Mouse (Mus musculus): ENCODE data around the gene 2210016F16Rik. TPM values are rescaled to one million over a fixed set of nuclear protein-coding genes. Genes with fewer than 3 reads are reported as not detected.

2210016F16Rik gene
- polyA plus RNA-seq (2015; fragmentation: Nextera tagmentation; extraction: Ambion mirVana): 30.6 and 33.3 TPM in 2 replicates

DNA sequence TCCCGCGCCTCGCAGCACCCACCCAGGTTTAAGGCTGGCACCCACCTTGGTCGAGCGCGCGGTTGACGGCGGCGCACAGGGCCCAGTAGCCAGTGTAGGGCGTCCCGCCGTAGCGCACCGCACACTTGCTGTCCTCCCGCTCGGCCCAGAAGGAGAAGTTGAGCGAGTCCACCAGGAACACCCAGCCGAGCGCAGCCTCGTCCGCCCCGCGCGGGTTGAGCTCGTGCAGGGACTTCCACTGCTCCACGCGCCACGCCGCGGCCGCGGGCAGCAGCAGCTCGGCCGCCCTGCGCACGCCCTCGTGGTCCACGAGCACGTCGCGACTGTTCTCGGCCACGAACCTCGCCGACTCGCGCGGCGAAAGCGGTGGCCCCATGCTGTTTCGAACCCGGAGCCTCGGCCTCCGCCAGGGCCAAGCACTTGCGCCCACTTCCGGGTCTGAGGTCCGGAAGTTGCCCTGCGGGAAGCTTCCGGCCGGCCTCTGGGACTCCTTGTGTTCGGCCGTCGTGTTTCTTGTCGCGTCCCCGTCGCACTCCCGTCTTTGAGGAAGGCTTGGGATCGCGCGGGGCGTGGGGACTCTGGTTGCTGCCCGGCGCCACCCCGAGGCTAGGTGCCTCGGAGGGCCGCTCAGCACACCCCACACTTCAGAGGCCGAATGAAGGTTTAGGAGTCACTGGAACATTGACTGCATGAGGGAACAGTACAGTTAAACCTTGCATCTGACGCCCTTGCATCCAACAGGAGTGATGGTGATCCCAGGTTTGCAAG is at the start of gene 2210016F16Rik:
Gene 2210016F16Rik, minus strand, starts transcription at position 447 of the 768 bp plus-strand sequence.
- H3K4me1 ChIP-seq (ENCODE audit: insufficient read depth, low read depth, low read length): 0 out of 2 replicates have a peak, but pooled peaks cover 4% of the 10 kb centered on the region
- peak within 1 kb of the TSS; percentile 93 for H3K4me2 ChIP-seq (replicated peaks; ENCODE audit: low read depth, low read length)
- peak within 1 kb of the TSS; percentile 43 for H3K27ac ChIP-seq (ENCODE audit: low read length)
- WGBS: 1% methylated on average over 79 of the region's 80 CpGs
- no peaks in the 10 kb centered on the region for H3K9me3 ChIP-seq (ENCODE audit: low read length)
- H3K9ac ChIP-seq (replicated peaks; ENCODE audit: low read depth): peak within 1 kb of the TSS; percentile 67
- no peak; the same call in none of the 2 replicates for TF ChIP-seq CTCF (IDR thresholded peaks at IDR 0.05)
- no peak for TF ChIP-seq EP300 (IDR thresholded peaks at IDR 0.05)
- ATAC-seq (peak; percentile 76), DNase-seq (ENCODE audit: low spot score) (peak; percentile 75)
- H3K36me3 ChIP-seq (ENCODE audit: insufficient read depth, low read length): peaks cover 20% of the 10 kb centered on the region
- H3K27me3 ChIP-seq (replicated peaks; ENCODE audit: insufficient read depth, low read length): no peaks in the 10 kb centered on the region
- peak within 1 kb of the TSS; percentile 69 for H3K4me3 ChIP-seq (ENCODE audit: low read depth, low read length)

DNA sequence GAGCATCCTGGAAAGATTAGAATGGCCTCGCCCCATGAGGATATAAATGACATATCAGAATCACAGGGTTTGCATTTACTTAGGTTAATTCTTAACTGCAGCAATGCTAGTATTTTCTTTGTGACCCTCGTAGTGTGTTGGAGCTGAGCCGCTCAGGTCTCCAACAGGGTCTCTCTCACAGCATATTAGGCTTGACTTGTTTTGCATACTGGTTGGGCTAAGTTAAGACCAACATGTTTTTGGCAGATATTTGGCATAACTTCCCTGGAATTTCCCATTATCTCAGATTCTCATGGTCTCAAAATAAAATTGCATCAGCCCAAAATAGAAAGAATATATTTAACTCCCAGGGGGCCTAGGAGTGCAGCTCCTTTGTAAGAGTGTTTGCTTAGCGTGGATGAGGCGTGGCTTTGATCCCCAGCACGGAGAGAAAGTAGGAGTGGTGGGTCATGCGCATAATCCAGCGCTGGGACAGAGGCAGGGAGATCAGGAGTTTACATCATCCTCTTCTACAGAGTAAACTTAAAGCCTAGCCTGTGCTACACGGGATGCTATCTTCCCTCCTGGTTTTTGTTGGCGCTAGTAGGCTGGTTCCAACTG is 38.1 kb upstream of the 2210016F16Rik start:
- DNase-seq (ENCODE audit: low spot score): peak; percentile 64
- H3K4me1 ChIP-seq (ENCODE audit: insufficient read depth, low read depth, low read length): no peaks in the 10 kb centered on the region
- H3K27me3 ChIP-seq (replicated peaks; ENCODE audit: insufficient read depth, low read length): no peaks in the 10 kb centered on the region
- no peak overlapping the region for H3K4me3 ChIP-seq (ENCODE audit: low read depth, low read length)
- peak; percentile 69 for ATAC-seq
- H3K9ac ChIP-seq (replicated peaks; ENCODE audit: low read depth): no peak overlapping the region
- WGBS: 28% methylated on average over 10 of the region's 10 CpGs
- H3K9me3 ChIP-seq (ENCODE audit: low read length): no peaks in the 10 kb centered on the region
- no peaks in the 10 kb centered on the region for H3K36me3 ChIP-seq (ENCODE audit: insufficient read depth, low read length)
- no peak overlapping the region for H3K4me2 ChIP-seq (replicated peaks; ENCODE audit: low read depth, low read length)
- no peak overlapping the region for H3K27ac ChIP-seq (ENCODE audit: low read length)
- no peak for TF ChIP-seq EP300 (IDR thresholded peaks at IDR 0.05)
- no peak for TF ChIP-seq CTCF (IDR thresholded peaks at IDR 0.05)

DNA sequence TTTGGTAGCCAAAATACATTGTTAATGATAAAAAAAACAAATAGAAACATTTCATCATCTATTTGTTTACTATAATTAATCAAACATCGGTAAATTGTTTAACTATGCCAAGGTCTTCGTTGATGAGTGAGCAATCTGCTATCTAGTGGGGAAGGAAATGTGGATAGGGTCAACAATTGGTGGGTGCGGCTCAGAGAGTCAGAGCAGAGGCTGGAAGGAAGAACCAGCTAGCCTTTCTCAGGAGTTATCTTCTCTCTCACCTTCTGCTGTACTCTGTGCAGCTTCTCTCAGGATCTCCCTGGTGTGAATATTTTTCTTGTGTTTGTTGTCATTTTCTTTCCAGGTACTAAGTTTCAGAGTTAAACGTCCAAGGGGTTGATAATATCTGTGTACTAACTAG is 37.2 kb upstream of the 2210016F16Rik start:
- Histone ChIP-seq H3K36me3 (ENCODE audit: insufficient read depth, low read length) (no peaks in the 10 kb centered on the region), H3K4me3 (ENCODE audit: low read depth, low read length) (no peak overlapping the region), H3K9ac (replicated peaks; ENCODE audit: low read depth) (no peak overlapping the region), H3K27ac (ENCODE audit: low read length) (no peak overlapping the region), H3K4me1 (ENCODE audit: insufficient read depth, low read depth, low read length) (no peaks in the 10 kb centered on the region), H3K27me3 (replicated peaks; ENCODE audit: insufficient read depth, low read length) (no peaks in the 10 kb centered on the region), H3K9me3 (ENCODE audit: low read length) (no peaks in the 10 kb centered on the region), H3K4me2 (replicated peaks; ENCODE audit: low read depth, low read length) (no peak overlapping the region)
- ATAC-seq (no peak), DNase-seq (ENCODE audit: low spot score) (no peak)
- TF ChIP-seq CTCF (IDR thresholded peaks at IDR 0.05) (no peak), EP300 (IDR thresholded peaks at IDR 0.05) (no peak)
- 45% methylated on average over 4 of the region's 4 CpGs for WGBS

DNA sequence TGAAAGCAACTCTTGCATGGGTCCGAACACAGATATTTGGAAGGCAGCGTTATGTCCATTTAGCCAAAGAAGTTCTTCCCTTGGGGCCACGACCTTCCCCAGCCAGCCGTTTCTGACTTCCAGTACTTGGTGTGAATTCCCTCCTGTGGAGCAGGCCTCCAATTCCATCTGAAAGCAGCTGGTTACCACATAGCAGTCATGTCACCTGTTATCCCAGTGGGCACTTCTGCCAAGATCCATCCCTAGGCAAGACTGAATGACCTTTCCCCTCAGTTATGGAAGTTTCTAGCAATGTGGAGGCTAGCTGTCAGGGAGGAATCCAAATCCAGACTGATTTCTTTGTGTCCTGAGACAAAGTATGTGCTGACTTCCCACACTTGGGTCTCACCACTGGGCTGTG is 36.0 kb upstream of the 2210016F16Rik start:
- Histone ChIP-seq H3K4me3 (ENCODE audit: low read depth, low read length) (no peak overlapping the region), H3K36me3 (ENCODE audit: insufficient read depth, low read length) (no peaks in the 10 kb centered on the region), H3K27ac (ENCODE audit: low read length) (no peak overlapping the region), H3K4me1 (ENCODE audit: insufficient read depth, low read depth, low read length) (no peaks in the 10 kb centered on the region), H3K4me2 (replicated peaks; ENCODE audit: low read depth, low read length) (no peak overlapping the region), H3K27me3 (replicated peaks; ENCODE audit: insufficient read depth, low read length) (no peaks in the 10 kb centered on the region), H3K9me3 (ENCODE audit: low read length) (no peaks in the 10 kb centered on the region), H3K9ac (replicated peaks; ENCODE audit: low read depth) (no peak overlapping the region)
- DNase-seq (ENCODE audit: low spot score) (no peak), ATAC-seq (no peak)
- WGBS: 80% methylated on average over 4 of the region's 4 CpGs
- TF ChIP-seq EP300 (IDR thresholded peaks at IDR 0.05) (no peak), CTCF (IDR thresholded peaks at IDR 0.05) (no peak)

DNA sequence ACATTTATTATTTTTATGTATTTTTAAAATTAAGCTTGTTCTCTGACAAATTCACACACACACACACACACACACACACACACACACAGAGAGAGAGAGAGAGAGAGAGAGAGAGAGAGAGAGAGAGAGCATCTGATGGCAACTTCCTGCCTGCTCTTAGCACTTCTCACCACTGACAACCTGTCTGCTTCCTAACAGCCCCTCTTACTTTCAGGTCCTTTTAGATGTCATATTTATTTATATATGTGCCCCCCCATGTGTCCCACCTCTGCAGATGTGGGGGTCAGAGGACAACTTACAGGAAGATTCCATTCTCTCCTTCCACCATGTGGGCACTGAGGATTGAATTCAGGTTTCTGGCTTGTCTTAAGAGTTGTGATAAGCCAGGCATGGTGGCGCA is 34.2 kb upstream of the 2210016F16Rik start:
- 83% methylated on average over 1 of the region's 1 CpGs for WGBS
- TF ChIP-seq CTCF (IDR thresholded peaks at IDR 0.05) (no peak), EP300 (IDR thresholded peaks at IDR 0.05) (no peak)
- Histone ChIP-seq H3K36me3 (ENCODE audit: insufficient read depth, low read length) (no peaks in the 10 kb centered on the region), H3K27ac (ENCODE audit: low read length) (no peak overlapping the region), H3K27me3 (replicated peaks; ENCODE audit: insufficient read depth, low read length) (no peaks in the 10 kb centered on the region), H3K9me3 (ENCODE audit: low read length) (no peaks in the 10 kb centered on the region), H3K4me2 (replicated peaks; ENCODE audit: low read depth, low read length) (no peak overlapping the region), H3K4me3 (ENCODE audit: low read depth, low read length) (no peak overlapping the region), H3K9ac (replicated peaks; ENCODE audit: low read depth) (no peak overlapping the region), H3K4me1 (ENCODE audit: insufficient read depth, low read depth, low read length) (no peaks in the 10 kb centered on the region)
- ATAC-seq (no peak), DNase-seq (ENCODE audit: low spot score) (no peak)

DNA sequence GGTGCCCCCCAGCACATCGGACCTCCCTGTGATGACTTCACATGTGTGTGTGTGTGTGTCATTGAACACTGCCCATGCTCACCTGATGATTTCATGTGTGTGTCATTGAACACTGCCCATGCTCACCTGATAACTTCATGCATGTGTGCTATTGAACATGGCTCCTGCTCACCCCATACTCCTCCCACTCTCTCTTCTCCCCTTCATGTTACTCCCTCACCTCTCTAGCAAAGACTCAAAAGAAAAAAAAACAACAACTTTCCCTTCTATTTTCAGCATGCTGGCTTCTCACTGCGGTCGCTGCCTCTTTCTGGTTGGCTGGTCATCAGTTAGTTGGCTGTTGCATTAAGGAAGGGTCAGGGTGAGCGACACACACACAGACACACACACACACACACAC is 33.6 kb upstream of the 2210016F16Rik start:
- no peaks in the 10 kb centered on the region for H3K36me3 ChIP-seq (ENCODE audit: insufficient read depth, low read length)
- H3K27ac ChIP-seq (ENCODE audit: low read length): no peak overlapping the region
- DNase-seq (ENCODE audit: low spot score) (no peak), ATAC-seq (no peak)
- no peaks in the 10 kb centered on the region for H3K27me3 ChIP-seq (replicated peaks; ENCODE audit: insufficient read depth, low read length)
- no peak overlapping the region for H3K9ac ChIP-seq (replicated peaks; ENCODE audit: low read depth)
- 75% methylated on average over 4 of the region's 4 CpGs for WGBS
- TF ChIP-seq EP300 (IDR thresholded peaks at IDR 0.05) (no peak), CTCF (IDR thresholded peaks at IDR 0.05) (no peak)
- H3K9me3 ChIP-seq (ENCODE audit: low read length): no peaks in the 10 kb centered on the region
- H3K4me2 ChIP-seq (replicated peaks; ENCODE audit: low read depth, low read length): no peak overlapping the region
- no peak overlapping the region for H3K4me3 ChIP-seq (ENCODE audit: low read depth, low read length)
- no peaks in the 10 kb centered on the region for H3K4me1 ChIP-seq (ENCODE audit: insufficient read depth, low read depth, low read length)

Measured in lung, postnatal 0 days (tissue).